Mouse (Mus musculus) MEL (cell line): ENCODE results near the gene Etv5. TPM values are rescaled to one million over a fixed set of nuclear protein-coding genes. Genes with fewer than 3 reads are reported as not detected.

Experiments used
- DNase-seq: peaks from one replicate; pipeline ENCODE4 v3.0.0; 2011; ENCODE audit warnings: low read depth, low spot score
- H3K27ac ChIP-seq: 2 replicates; pipeline ENCODE4 v1.5.1; 2012; ENCODE audit warnings: low read depth, mild to moderate bottlenecking, control low read depth, low read length, moderate library complexity; ENCODE audit not compliant: control insufficient read depth
- H3K27me3 ChIP-seq, 2 experiments: fragments of 150-350 bp in 1 of 2; sonication (generic) in 1 of 2; 2 replicates each; pipeline ENCODE4 v1.6.1; 2012; ENCODE audit warnings: low read length in 2 of 2, mild to moderate bottlenecking in 2 of 2, improper control_type of control experiment in 1 of 2, moderate library complexity in 1 of 2; ENCODE audit not compliant: insufficient read depth in 2 of 2, control insufficient read depth in 1 of 2
- H3K36me3 ChIP-seq, 2 experiments: 2 replicates each; pipeline ENCODE4 v1.6.1; 2012 to 2014; ENCODE audit warnings: low read length in 2 of 2, improper control_type of control experiment in 1 of 2, inconsistent platforms in 1 of 2, mild to moderate bottlenecking in 1 of 2; ENCODE audit not compliant: insufficient read depth in 2 of 2, control insufficient read depth in 1 of 2
- H3K4me1 ChIP-seq, 2 experiments: fragments of 150-350 bp in 1 of 2; sonication (generic) in 1 of 2; 2 replicates each; pipeline ENCODE4 v1.6.1; 2012; ENCODE audit warnings: low read length in 2 of 2, improper control_type of control experiment in 1 of 2, mild to moderate bottlenecking in 1 of 2; ENCODE audit not compliant: insufficient read depth in 2 of 2, control insufficient read depth in 1 of 2
- H3K4me3 ChIP-seq, 2 experiments: fragments of 150-350 bp in 1 of 2; sonication (generic) in 1 of 2; 2 replicates each; pipeline ENCODE4 v1.5.1; 2012; ENCODE audit warnings: low read depth in 2 of 2, low read length in 2 of 2, mild to moderate bottlenecking in 2 of 2, moderate library complexity in 2 of 2, control low read depth in 1 of 2, improper control_type of control experiment in 1 of 2; ENCODE audit not compliant: control insufficient read depth in 1 of 2, insufficient read depth in 1 of 2
- H3K79me2 ChIP-seq: 2 replicates; pipeline ENCODE4 v1.6.1; 2012; ENCODE audit warnings: mild to moderate bottlenecking, low read length, moderate library complexity; ENCODE audit not compliant: control insufficient read depth, poor library complexity, insufficient read depth
- H3K9ac ChIP-seq: 2 replicates; pipeline ENCODE4 v1.6.1; 2012; ENCODE audit warnings: low read depth, mild to moderate bottlenecking, control low read depth, low read length, moderate library complexity; ENCODE audit not compliant: control insufficient read depth, poor library complexity, severe bottlenecking
- H3K9me3 ChIP-seq: fragments of 150-350 bp; sonication (generic); replicated peaks from 2 replicates; pipeline ENCODE4 v1.6.1; 2012; ENCODE audit warnings: mild to moderate bottlenecking, low read length, improper control_type of control experiment, moderate library complexity; ENCODE audit not compliant: insufficient read depth
- ELF1 ChIP-seq: IDR thresholded peaks from 2 replicates; pipeline ENCODE4 v1.6.1; 2014; ENCODE audit warnings: low read depth, mild to moderate bottlenecking, inconsistent platforms, low read length, improper control_type of control experiment, moderate library complexity
- EP300 ChIP-seq, 2 experiments: IDR thresholded peaks; 2 replicates each; pipeline ENCODE4 v1.6.1; 2011; ENCODE audit warnings: improper control_type of control experiment in 2 of 2, low read length in 2 of 2, low read depth in 1 of 2, mild to moderate bottlenecking in 1 of 2
- HCFC1 ChIP-seq: IDR thresholded peaks from 2 replicates; pipeline ENCODE4 v1.6.1; 2012; ENCODE audit warnings: low read depth, mild to moderate bottlenecking, inconsistent platforms, low read length, improper control_type of control experiment, moderate library complexity
- KAT2A ChIP-seq: conservative IDR thresholded peaks from 2 replicates; pipeline ENCODE4 v1.6.1; 2012; ENCODE audit warnings: low read depth, low read length, improper control_type of control experiment, inconsistent platforms
- MAFK ChIP-seq: IDR thresholded peaks from 2 replicates; pipeline ENCODE4 v1.6.1; 2011; ENCODE audit warnings: low read depth, mild to moderate bottlenecking, low read length, improper control_type of control experiment, borderline replicate concordance
- MAX ChIP-seq: IDR thresholded peaks from 2 replicates; pipeline ENCODE4 v1.6.1; 2011; ENCODE audit warnings: low read length, improper control_type of control experiment
- MAZ ChIP-seq: IDR thresholded peaks from 2 replicates; pipeline ENCODE4 v1.6.1; 2012; ENCODE audit warnings: low read depth, mild to moderate bottlenecking, inconsistent platforms, low read length, improper control_type of control experiment
- MEF2A ChIP-seq: IDR thresholded peaks from 2 replicates; pipeline ENCODE4 v1.6.1; 2014; ENCODE audit warnings: low read depth, mild to moderate bottlenecking, inconsistent platforms, low read length, improper control_type of control experiment; ENCODE audit not compliant: poor library complexity, insufficient replicate concordance, severe bottlenecking; ENCODE audit errors: extremely low read depth
- MXI1 ChIP-seq: IDR thresholded peaks from 2 replicates; pipeline ENCODE4 v1.6.1; 2011; ENCODE audit warnings: mild to moderate bottlenecking, low read depth, low read length, improper control_type of control experiment
- MYB ChIP-seq: IDR thresholded peaks from 2 replicates; pipeline ENCODE4 v1.6.1; 2011; ENCODE audit warnings: mild to moderate bottlenecking, low read depth, low read length, improper control_type of control experiment
- MYC ChIP-seq: IDR thresholded peaks from 2 replicates; pipeline ENCODE4 v1.6.1; 2011; ENCODE audit warnings: low read depth, mild to moderate bottlenecking, low read length, improper control_type of control experiment, moderate library complexity
- NELFE ChIP-seq: IDR thresholded peaks from 2 replicates; pipeline ENCODE4 v1.6.1; 2011; ENCODE audit warnings: low read depth, low read length, improper control_type of control experiment
- TBP ChIP-seq: IDR thresholded peaks from 2 replicates; pipeline ENCODE4 v1.8.0; 2011; ENCODE audit warnings: low read depth, low read length, improper control_type of control experiment
- UBTF ChIP-seq: IDR thresholded peaks from 2 replicates; pipeline ENCODE4 v1.6.1; 2012; ENCODE audit warnings: low read depth, mild to moderate bottlenecking, inconsistent platforms, low read length, improper control_type of control experiment, moderate library complexity, borderline replicate concordance; ENCODE audit not compliant: insufficient read depth
- USF2 ChIP-seq, 2 experiments: IDR thresholded peaks; 2 replicates each; pipeline ENCODE4 v1.6.1; 2011 to 2012; ENCODE audit warnings: improper control_type of control experiment in 2 of 2, low read length in 2 of 2, borderline replicate concordance in 1 of 2, inconsistent platforms in 1 of 2, low read depth in 1 of 2, mild to moderate bottlenecking in 1 of 2; ENCODE audit not compliant: insufficient read depth in 1 of 2
- ZKSCAN1 ChIP-seq: IDR thresholded peaks from 2 replicates; pipeline ENCODE4 v1.6.1; 2012; ENCODE audit warnings: low read depth, mild to moderate bottlenecking, inconsistent platforms, low read length, improper control_type of control experiment, moderate library complexity
- polyA plus RNA-seq, 2 experiments: library from polyadenylated mRNA; stranded (reverse) in 1 of 2; unstranded in 1 of 2; fragments of >175 nt in 1 of 2; fragments of >200 nt in 1 of 2; gene quantifications; 2 replicates each; pipeline versions ENCODE4 v1.2.1 to v1.2.4; 2012; ENCODE audit warnings: low replicate concordance in 2 of 2, low read depth in 1 of 2; ENCODE audit not compliant: insufficient read length in 2 of 2, insufficient read depth in 1 of 2, missing spikeins in 1 of 2
- total RNA-seq: library from RNA; depleted of rRNA; stranded (reverse); fragments of 300-350 nt; gene quantifications from 2 replicates; pipeline ENCODE4 v1.2.3, GENCODE M21; 2012

Etv5 gene
- total and polyA plus RNA-seq, 3 experiments, result 8.2 to 18.3 TPM; not detected in 1

DNA sequence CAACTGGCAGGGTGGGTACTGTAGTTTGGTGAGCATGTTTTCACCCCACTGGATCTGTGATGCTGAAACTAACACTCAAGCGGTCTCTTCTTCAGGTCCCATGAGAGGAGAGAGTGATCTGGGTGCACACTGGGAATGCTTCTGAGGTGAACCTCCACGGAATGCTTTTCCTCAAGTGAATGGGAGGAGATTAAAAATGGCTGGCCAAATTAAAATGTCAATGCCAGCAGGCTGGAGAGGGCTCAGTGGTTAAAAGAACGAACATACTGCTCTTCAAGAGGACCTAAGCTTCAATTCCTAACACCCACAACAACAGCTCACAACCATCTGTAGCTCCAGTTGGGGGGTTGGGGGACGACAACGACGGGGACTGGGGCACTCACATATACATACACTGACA lies 39.3 kb downstream of the Etv5 start:
- Histone ChIP-seq H3K27me3 (no peaks in the 10 kb centered on the region), H3K79me2 (no peaks in the 10 kb centered on the region), H3K27ac (no peak overlapping the region), H3K9ac (no peak overlapping the region)
- TF ChIP-seq MAX, result no peak
- TF ChIP-seq MYB, result no peak
- no peak for TF ChIP-seq MAFK
- TF ChIP-seq USF2 (IDR thresholded peaks at IDR 0.05; ENCODE audit: borderline replicate concordance in 1 of 2, insufficient read depth in 1 of 2, low read depth in 1 of 2, low read length in 2 of 2), result no peak
- no peak for TF ChIP-seq TBP
- TF ChIP-seq UBTF, result no peak
- TF ChIP-seq HCFC1, result no peak
- TF ChIP-seq ZKSCAN1, result no peak
- no peak for TF ChIP-seq MAZ
- TF ChIP-seq ELF1, result no peak
- no peak for TF ChIP-seq MEF2A
- no peak for TF ChIP-seq NELFE
- no peak for TF ChIP-seq EP300 (IDR thresholded peaks at IDR 0.05; ENCODE audit: low read depth in 1 of 2, low read length in 2 of 2)
- no peak for TF ChIP-seq MXI1
- no peak for TF ChIP-seq MYC
- TF ChIP-seq, all 39 proteins: peak for 0
- Histone ChIP-seq H3K4me1 (no peaks in the 10 kb centered on the region; a peak in 2 of 4 replicates), H3K9me3 (no peaks in the 10 kb centered on the region), H3K4me3 (no peak overlapping the region), H3K36me3 (peaks cover 0 to 4% of the 10 kb centered on the region in 2 experiments; a peak in 2 of 4 replicates)
- no peak for DNase-seq

DNA sequence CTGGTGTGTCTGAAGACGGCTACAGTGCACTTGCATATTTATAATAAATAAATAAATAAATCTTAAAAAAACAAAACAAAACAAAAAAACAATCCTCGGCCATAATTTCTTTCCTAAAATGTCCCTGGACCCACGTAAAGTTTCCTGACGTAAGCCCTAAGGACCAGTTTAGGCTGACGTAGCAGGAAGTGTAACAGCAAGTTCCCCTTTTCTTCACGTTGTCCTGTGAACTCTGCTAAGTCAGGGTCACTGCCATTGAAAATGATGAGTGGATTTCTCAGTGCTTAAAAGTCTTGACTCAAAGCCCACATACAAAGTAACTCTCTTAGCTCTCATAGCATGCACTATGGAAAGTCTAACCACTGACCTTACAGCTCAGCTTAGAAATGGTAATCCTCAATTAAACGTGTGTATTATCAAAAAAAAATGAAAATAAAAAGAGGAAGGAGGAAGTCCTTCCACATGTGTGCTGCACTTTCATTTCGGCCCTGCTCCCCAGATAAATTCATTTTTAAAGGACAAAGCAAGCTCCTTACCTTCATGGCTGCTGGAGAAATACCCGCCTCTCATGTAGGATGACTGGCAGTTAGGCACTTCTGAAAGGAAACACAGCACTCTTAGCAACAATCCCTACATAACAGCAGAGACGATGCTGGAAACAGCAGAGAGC lies 40.6 kb downstream of the Etv5 start:
- Histone ChIP-seq H3K9me3 (no peaks in the 10 kb centered on the region), H3K27me3 (no peaks in the 10 kb centered on the region), H3K9ac (peak overlapping the region; percentile 17; the same call in 1 of the 2 replicates), H3K79me2 (no peaks in the 10 kb centered on the region), H3K27ac (peak overlapping the region; percentile 11; the same call in 1 of the 2 replicates), H3K4me3 (no peak overlapping the region), H3K4me1 (no peaks in the 10 kb centered on the region; a peak in 2 of 4 replicates), H3K36me3 (peaks cover 0 to 4% of the 10 kb centered on the region in 2 experiments; a peak in 2 of 4 replicates)
- DNase-seq, result peak; percentile 56
- TF ChIP-seq KAT2A, result no peak
